ENCODE assay signal across 19 mouse cellular contexts in genomic region chr14:118481779-118482178, GRCm38 (mm10).
"Had no signal": no experiment of that assay in that cellular context is flagged by ENCODE, and none has a peak within 500 bp of the region (broad histone marks: within the 10 kb centered on the region; RNA-seq: fewer than 3 reads in every experiment).

No protein-coding gene starts in this region.

- DNase-seq: lung, adult 18-20 months; lung, embryonic 14.5 days; lung, postnatal 10 days; lung, postnatal 4 days; midbrain, embryonic 14.5 days; retina, postnatal 1 day; right cerebral cortex, adult 18-20 months; right cerebral cortex, postnatal 25 days; right cerebral cortex, postnatal 4 days; spleen, adult 18-20 months; thymus, adult 2 months; thymus, postnatal 25 days; thymus, postnatal 4 days had no signal

- H3K4me2 ChIP-seq: lung, embryonic 14.5 days; midbrain, embryonic 12.5 days; neural tube, embryonic 13.5 days; neural tube, embryonic 15.5 days had no signal

- H3K27ac ChIP-seq: midbrain, embryonic 10.5 days; midbrain, embryonic 12.5 days; neural tube, embryonic 13.5 days; neural tube, embryonic 15.5 days had no signal

- H3K9me3 ChIP-seq: neural tube, embryonic 13.5 days; neural tube, embryonic 15.5 days had no signal

- H3K4me1 ChIP-seq: neural tube, embryonic 13.5 days; neural tube, embryonic 15.5 days had no signal

- H3K9ac ChIP-seq: lung, embryonic 14.5 days; midbrain, embryonic 12.5 days; neural tube, embryonic 13.5 days; neural tube, embryonic 15.5 days had no signal

- H3K27me3 ChIP-seq: neural tube, embryonic 13.5 days; neural tube, embryonic 15.5 days had no signal

- H3K4me3 ChIP-seq: midbrain, embryonic 10.5 days; midbrain, embryonic 12.5 days; myocyte; neural tube, embryonic 13.5 days; neural tube, embryonic 15.5 days had no signal

- ATAC-seq: midbrain, embryonic 16.5 days had no signal

- H3K36me3 ChIP-seq: midbrain, embryonic 12.5 days; neural tube, embryonic 13.5 days; neural tube, embryonic 15.5 days had no signal
